Mouse (Mus musculus) brain, adult 2 months (tissue): ENCODE measurements around the gene Gm3047.
"Not testable (repeated sequence)": the region's sequence is repeated elsewhere in the genome, so short reads cannot be mapped to it uniquely, and the experiment has no call there.

Source experiments
- DNase-seq: peaks from one replicate; pipeline ENCODE4 v3.0.0; 2011; ENCODE audit warnings: low read depth, low spot score

Gene Gm3047

DNA sequence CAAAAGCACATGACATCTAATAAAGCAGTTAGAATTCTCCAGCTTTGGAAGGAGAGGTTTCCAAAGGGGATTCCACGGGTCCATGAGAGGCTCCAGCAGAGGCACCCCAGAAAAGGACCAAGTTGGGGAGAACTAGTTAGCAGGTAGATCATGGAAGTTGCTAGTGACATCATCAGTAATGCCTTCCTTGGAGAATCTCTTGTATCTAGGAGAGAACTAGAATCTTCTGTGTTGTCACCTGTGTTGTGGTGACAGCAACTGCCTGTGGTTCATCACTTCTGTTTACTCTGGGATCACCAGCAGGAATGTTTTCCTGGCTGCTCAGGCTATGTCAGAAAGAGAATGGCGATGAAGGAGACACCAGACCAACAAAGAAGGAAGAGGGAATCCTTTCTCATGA is at the start of gene Gm3047:
Gene Gm3047 (plus strand): TSS at position 301 of the 400 bp plus-strand sequence.
- not testable (repeated sequence) for DNase-seq
